Mouse (Mus musculus): ENCODE data around the gene Itgb5. TPM values are rescaled to one million over a fixed set of nuclear protein-coding genes. Genes with fewer than 3 reads are reported as not detected.

Itgb5 gene
- polyA plus RNA-seq, 1 experiment, result 59.7 TPM

DNA sequence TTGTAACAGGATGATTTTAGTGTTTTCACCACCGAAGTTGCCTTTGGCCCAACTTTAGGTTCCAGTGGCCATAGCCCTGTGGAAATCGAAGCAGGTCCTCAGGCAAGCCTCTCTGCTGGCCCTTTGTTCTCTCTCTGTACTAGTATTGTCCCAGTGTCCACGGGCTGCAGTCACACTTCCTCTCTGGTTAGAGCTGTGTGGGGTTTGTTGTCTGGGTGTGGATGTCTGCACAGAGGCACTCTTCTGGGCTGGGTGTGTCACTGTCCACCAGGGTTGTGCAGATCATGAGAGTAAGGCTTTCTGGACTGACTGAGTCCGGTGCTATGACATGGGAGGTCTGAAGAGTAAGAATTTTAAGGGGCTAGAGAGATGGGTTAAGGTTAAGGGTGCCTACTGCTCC, 85.5 kb downstream of the Itgb5 start:
- Histone ChIP-seq H3K9ac (ENCODE audit: low read depth, poor library complexity, severe bottlenecking) (no peak overlapping the region), H3K9me3 (replicated peaks; ENCODE audit: control insufficient read depth, insufficient read depth, low read length, poor library complexity, severe bottlenecking) (no peaks in the 10 kb centered on the region), H3K27ac (ENCODE audit: insufficient read depth, low read length) (no peak overlapping the region), H3K27me3 (ENCODE audit: control insufficient read depth, insufficient read depth, low read length, poor library complexity, severe bottlenecking) (no peaks in the 10 kb centered on the region), H3K36me3 (ENCODE audit: control insufficient read depth, insufficient read depth, low read length, poor library complexity, severe bottlenecking) (no peaks in the 10 kb centered on the region), H3K4me1 (ENCODE audit: control insufficient read depth, insufficient read depth, low read length) (no peaks in the 10 kb centered on the region), H3K4me3 (ENCODE audit: low read depth, low read length) (no peak overlapping the region)
- TF ChIP-seq POLR2A (IDR thresholded peaks at IDR 0.05; ENCODE audit: insufficient read depth, low read length), result no peak

DNA sequence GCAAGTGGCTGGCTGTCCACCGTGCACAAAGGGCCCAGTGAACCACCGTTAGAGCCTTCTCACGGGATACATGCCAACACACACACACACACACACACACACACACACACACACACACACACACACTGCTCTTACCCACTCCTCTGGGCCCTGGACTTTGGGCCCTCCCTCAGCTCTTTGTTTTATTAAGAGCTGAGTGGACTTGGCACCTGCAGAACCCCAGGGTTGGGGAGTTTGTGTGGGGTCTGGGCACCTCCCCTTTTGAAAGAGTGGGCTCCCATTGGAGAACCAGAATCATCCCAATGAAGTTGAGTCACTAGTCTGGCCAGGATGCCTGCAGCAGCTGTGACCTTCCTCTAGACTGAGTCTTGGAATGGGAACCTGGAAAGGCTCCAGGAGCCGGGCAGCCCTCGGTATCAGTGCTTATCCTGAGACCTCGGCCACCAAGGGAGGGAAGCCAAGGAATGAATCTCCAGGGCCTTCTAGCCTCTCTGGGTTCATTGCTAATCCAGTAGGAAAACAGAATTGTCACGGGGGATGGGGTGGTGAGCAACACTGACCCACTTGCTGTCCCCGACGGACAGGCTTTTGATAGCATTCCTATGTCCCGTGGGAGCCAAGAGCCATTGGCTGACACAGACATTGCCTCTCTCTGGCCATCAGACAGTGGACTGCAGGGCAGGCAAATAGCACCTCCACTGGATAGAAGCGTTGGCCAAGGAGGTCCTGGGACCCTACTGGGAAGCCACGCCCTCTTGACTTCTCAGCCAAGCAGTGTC, 87.2 kb downstream of the Itgb5 start:
- Histone ChIP-seq H3K27ac (ENCODE audit: insufficient read depth, low read length) (no peak overlapping the region), H3K36me3 (ENCODE audit: control insufficient read depth, insufficient read depth, low read length, poor library complexity, severe bottlenecking) (no peaks in the 10 kb centered on the region)
- TF ChIP-seq CTCF (IDR thresholded peaks at IDR 0.05; ENCODE audit: low read depth, low read length) (no peak), EP300 (IDR thresholded peaks at IDR 0.05; ENCODE audit: insufficient read depth, low read depth, low read length) (no peak), POLR2A (IDR thresholded peaks at IDR 0.05; ENCODE audit: insufficient read depth, low read length) (no peak)

DNA sequence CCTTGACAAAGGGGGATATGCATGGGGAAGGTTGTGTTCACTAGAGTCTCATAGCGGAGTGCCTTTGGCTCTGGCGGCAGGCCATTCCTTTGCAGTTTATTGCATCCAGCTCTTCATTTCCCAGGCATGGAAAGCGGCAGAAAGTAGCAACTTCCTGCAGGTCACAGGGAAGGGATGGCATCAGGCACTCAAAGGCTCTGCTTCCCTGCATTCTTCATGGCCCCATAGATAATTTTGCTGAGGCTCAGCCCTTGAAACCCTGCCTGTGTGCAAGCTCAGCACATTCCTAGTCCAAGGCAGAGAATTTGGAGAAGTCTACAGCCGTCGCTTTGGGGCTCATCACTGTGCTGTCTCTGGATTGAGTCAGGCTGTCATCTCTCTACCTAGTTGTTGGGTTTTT, 87.9 kb downstream of the Itgb5 start:
- Histone ChIP-seq H3K36me3 (ENCODE audit: control insufficient read depth, insufficient read depth, low read length, poor library complexity, severe bottlenecking) (no peaks in the 10 kb centered on the region), H3K27me3 (ENCODE audit: control insufficient read depth, insufficient read depth, low read length, poor library complexity, severe bottlenecking) (no peaks in the 10 kb centered on the region), H3K27ac (ENCODE audit: insufficient read depth, low read length) (no peak overlapping the region), H3K9me3 (replicated peaks; ENCODE audit: control insufficient read depth, insufficient read depth, low read length, poor library complexity, severe bottlenecking) (no peaks in the 10 kb centered on the region), H3K4me1 (ENCODE audit: control insufficient read depth, insufficient read depth, low read length) (no peaks in the 10 kb centered on the region), H3K4me3 (ENCODE audit: low read depth, low read length) (no peak overlapping the region), H3K9ac (ENCODE audit: low read depth, poor library complexity, severe bottlenecking) (no peak overlapping the region)
- TF ChIP-seq POLR2A (IDR thresholded peaks at IDR 0.05; ENCODE audit: insufficient read depth, low read length) (no peak), CTCF (IDR thresholded peaks at IDR 0.05; ENCODE audit: low read depth, low read length) (no peak), EP300 (IDR thresholded peaks at IDR 0.05; ENCODE audit: insufficient read depth, low read depth, low read length) (no peak)

More for the DNA sequence above, 87.2 kb downstream of the Itgb5 start:
- H3K27me3 ChIP-seq (ENCODE audit: control insufficient read depth, insufficient read depth, low read length, poor library complexity, severe bottlenecking), result no peaks in the 10 kb centered on the region
- H3K9me3 ChIP-seq (replicated peaks; ENCODE audit: control insufficient read depth, insufficient read depth, low read length, poor library complexity, severe bottlenecking), result no peaks in the 10 kb centered on the region
- no peak overlapping the region for H3K9ac ChIP-seq (ENCODE audit: low read depth, poor library complexity, severe bottlenecking)
- H3K4me3 ChIP-seq (ENCODE audit: low read depth, low read length), result no peak overlapping the region
- no peaks in the 10 kb centered on the region for H3K4me1 ChIP-seq (ENCODE audit: control insufficient read depth, insufficient read depth, low read length)

DNA sequence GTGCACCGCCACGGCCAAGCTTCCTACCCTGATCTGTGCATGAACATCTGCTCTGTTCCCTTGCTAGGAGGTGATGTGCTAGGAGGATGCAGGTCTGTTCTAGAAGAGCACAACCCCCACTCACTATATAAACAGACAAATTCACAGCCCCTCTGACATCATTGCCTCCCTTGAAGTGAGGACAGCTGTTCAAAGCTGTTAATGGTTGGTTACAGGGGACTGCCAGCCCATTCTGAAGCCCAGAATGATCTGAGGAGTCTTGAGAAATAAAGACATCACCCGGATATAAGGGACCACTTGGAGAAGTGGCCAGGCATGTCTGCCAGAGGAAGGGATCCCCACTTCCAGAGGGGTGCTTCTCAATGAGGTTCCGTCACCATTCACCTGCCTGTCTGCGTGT, 88.5 kb downstream of the Itgb5 start:
- H3K9ac ChIP-seq (ENCODE audit: low read depth, poor library complexity, severe bottlenecking), result no peak overlapping the region
- H3K9me3 ChIP-seq (replicated peaks; ENCODE audit: control insufficient read depth, insufficient read depth, low read length, poor library complexity, severe bottlenecking), result no peaks in the 10 kb centered on the region

DNA sequence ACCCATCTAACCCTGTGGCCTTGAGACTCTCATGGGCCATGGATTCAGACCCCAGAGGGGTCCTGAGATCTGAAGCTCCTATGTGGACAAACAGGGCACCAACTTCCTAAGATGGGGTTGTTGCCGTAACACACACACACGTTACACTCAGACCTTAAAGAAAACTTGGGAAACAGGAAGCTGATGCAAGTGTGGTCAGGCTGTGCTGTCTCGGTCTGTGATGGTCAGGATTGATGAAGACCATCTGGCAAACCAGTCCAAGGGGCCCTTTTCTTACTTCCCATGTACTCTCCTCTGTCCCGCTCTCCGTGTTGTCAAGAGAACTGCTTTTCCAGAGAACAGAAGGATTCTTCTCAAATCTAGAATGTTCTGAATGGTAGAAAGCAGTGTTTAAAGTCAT, 92.0 kb downstream of the Itgb5 start:
- Histone ChIP-seq H3K36me3 (ENCODE audit: control insufficient read depth, insufficient read depth, low read length, poor library complexity, severe bottlenecking) (no peaks in the 10 kb centered on the region), H3K4me3 (ENCODE audit: low read depth, low read length) (no peak overlapping the region), H3K27ac (ENCODE audit: insufficient read depth, low read length) (no peak overlapping the region), H3K4me1 (ENCODE audit: control insufficient read depth, insufficient read depth, low read length) (no peaks in the 10 kb centered on the region), H3K9me3 (replicated peaks; ENCODE audit: control insufficient read depth, insufficient read depth, low read length, poor library complexity, severe bottlenecking) (no peaks in the 10 kb centered on the region), H3K27me3 (ENCODE audit: control insufficient read depth, insufficient read depth, low read length, poor library complexity, severe bottlenecking) (no peaks in the 10 kb centered on the region), H3K9ac (ENCODE audit: low read depth, poor library complexity, severe bottlenecking) (no peak overlapping the region)
- TF ChIP-seq EP300 (IDR thresholded peaks at IDR 0.05; ENCODE audit: insufficient read depth, low read depth, low read length), result no peak
- no peak for TF ChIP-seq CTCF (IDR thresholded peaks at IDR 0.05; ENCODE audit: low read depth, low read length)
- no peak for TF ChIP-seq POLR2A (IDR thresholded peaks at IDR 0.05; ENCODE audit: insufficient read depth, low read length)

More for the DNA sequence above, 88.5 kb downstream of the Itgb5 start:
- Histone ChIP-seq H3K4me3 (ENCODE audit: low read depth, low read length) (no peak overlapping the region), H3K27me3 (ENCODE audit: control insufficient read depth, insufficient read depth, low read length, poor library complexity, severe bottlenecking) (no peaks in the 10 kb centered on the region), H3K27ac (ENCODE audit: insufficient read depth, low read length) (no peak overlapping the region), H3K4me1 (ENCODE audit: control insufficient read depth, insufficient read depth, low read length) (no peaks in the 10 kb centered on the region), H3K36me3 (ENCODE audit: control insufficient read depth, insufficient read depth, low read length, poor library complexity, severe bottlenecking) (no peaks in the 10 kb centered on the region)
- TF ChIP-seq CTCF (IDR thresholded peaks at IDR 0.05; ENCODE audit: low read depth, low read length), result no peak
- TF ChIP-seq EP300 (IDR thresholded peaks at IDR 0.05; ENCODE audit: insufficient read depth, low read depth, low read length), result no peak
- no peak for TF ChIP-seq POLR2A (IDR thresholded peaks at IDR 0.05; ENCODE audit: insufficient read depth, low read length)

DNA sequence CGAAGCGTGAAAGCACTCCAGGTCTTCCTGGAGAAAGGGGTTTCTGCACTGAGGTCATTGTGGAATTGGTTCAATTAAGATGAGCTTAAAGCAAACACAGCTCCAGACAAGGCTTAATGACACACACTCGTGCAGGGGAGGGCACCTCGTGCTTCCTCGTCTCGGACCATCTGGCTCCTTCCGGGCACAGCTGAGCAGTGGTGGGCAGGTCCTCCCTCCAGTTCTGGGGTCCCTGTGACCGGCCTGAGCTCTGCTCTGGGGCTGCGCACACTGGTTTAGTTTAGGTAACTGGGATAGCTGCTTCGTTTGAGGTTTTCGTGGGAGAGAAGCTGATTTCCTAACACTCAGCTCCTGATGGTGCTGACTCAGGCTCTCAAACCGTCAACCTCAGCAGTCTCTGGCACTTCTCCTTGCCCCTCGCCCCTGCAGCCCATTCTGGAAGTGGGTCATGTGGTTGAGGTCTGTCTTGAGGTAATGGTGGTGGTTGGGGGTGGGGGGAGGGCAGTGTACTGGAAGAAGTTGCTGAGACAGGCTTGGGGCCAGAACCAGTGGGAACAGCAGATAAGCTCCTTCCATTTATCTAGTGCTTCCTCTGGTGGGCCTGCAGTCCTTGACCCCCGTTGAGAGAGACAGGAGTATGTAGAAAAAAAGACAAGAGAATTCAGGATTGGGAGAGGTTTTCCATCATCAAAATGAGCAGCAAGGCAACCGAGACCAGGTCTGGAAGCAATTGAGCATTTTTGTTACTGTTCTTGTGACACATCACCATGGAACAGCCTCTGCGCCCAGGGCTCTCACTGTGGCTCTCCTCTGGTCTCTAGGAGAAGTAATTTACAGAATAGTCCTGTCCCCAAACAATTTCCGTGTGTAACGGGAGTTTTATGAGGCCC, 92.9 kb downstream of the Itgb5 start:
- no peaks in the 10 kb centered on the region for H3K36me3 ChIP-seq (ENCODE audit: control insufficient read depth, insufficient read depth, low read length, poor library complexity, severe bottlenecking)
- no peaks in the 10 kb centered on the region for H3K9me3 ChIP-seq (replicated peaks; ENCODE audit: control insufficient read depth, insufficient read depth, low read length, poor library complexity, severe bottlenecking)
- no peaks in the 10 kb centered on the region for H3K27me3 ChIP-seq (ENCODE audit: control insufficient read depth, insufficient read depth, low read length, poor library complexity, severe bottlenecking)
- H3K27ac ChIP-seq (ENCODE audit: insufficient read depth, low read length), result no peak overlapping the region
- no peak overlapping the region for H3K9ac ChIP-seq (ENCODE audit: low read depth, poor library complexity, severe bottlenecking)
- TF ChIP-seq EP300 (IDR thresholded peaks at IDR 0.05; ENCODE audit: insufficient read depth, low read depth, low read length), result no peak
- H3K4me3 ChIP-seq (ENCODE audit: low read depth, low read length), result no peak overlapping the region
- H3K4me1 ChIP-seq (ENCODE audit: control insufficient read depth, insufficient read depth, low read length), result no peaks in the 10 kb centered on the region
